Mouse (Mus musculus): ENCODE measurements around the gene Gcnt7.
A peak's percentile ranks its signal among the peaks of the same experiment; 100 is the strongest.

The Gcnt7 gene

DNA sequence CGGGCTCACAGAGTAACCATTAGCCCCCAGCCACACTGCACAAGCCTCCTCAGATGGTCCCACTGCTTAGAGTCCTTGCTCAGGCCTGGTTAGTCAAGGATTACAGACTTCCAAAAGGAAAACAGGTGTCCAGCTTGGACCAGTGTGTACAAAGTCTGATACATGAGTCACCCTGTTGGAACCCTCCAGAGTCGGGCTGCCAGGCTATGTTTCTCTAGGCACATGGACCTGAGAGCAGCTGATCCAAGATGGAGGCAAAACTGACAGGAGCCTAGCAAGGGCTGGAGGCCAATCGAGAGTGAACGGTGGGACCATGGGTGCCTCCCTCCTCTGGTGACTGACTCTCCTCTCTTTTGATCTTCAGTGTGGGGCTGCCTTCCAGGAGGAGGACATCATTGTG lies 4.4 kb upstream of the Gcnt7 start:
- DNase-seq (ENCODE audit: extremely low spot score, low read depth, low spot score) = no peak

DNA sequence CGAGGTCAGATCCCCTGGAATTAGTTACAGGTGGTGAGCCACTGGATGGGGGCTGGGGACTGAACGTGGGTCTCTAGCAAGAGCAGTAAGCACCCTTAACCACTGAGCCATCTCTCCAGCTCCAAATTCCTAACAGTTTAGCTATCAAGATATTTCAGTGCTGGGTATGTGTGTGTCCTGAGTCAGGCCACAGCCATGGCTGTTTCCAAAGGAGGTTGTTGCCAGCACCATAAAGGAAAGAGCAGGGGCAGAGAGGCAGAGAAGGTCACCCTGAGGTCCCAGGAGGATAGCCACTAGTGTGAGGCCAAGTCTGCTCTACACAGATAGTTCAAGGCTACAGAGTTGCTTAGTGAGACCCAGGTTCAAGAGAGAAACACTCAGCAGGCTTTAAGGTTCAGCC lies 2.3 kb upstream of the Gcnt7 start:
- no peak for DNase-seq (ENCODE audit: extremely low spot score, low read depth, low spot score)

DNA sequence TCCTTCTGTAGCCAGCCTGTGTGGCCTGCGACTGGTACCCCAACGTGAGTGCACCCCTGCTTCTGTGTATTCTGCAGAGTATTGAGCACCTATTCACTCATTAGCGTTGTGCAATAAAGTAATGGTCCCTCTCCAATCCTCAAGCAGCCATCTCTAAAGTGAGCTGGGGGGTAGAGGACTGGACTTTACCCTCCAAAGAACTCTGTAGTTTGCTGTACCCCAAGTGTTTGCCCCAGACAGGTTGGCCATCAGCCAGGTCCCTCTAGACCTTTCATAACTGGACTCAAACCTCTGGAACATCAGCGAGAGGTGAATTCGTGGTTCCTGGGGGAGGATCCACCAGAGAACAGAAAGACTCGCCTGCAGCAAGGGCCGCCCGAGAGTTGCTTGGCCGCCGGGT lies 5.9 kb downstream of the Gcnt7 start:
- DNase-seq (ENCODE audit: extremely low spot score, low read depth, low spot score) = no peak

DNA sequence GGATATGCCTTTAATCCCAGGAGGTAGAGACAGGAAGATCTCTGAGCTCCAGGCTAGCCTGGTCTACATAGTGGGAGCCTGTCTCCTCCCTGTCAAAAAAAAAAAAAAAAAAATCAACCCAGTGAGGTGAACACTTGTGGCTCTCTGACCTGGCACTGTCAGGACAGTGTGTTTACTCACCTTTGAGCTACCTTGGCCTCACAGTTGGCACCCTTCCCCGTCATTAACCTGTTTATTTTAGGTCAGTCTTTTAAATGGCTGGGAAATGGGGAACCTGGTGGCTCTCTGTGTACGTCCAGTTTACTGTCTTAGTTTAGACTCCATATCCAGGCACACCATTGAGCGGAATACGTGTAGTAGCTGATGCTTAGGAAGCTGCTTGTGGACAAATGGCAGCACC lies 6.4 kb downstream of the Gcnt7 start:
- no peak for DNase-seq (ENCODE audit: extremely low spot score, low read depth, low spot score)

DNA sequence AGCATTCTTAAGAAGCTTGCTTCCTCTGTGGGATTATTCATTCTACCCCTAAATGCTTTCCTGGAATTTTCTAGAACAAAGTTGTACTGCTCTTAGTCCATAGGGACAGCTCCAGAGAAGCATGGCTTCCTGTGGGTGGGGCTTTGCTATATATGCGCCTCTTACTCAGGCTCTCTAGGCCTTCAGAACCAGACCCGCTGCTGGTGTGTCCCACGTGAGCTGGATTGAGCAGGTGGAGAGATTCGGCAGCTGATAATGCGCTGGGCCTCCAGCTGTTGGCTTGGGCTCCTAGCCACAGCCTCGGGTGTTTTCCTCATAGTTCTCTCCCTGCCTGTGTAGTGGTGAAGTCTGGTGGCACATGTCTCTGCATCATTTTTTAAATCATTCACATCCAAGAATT lies 7.8 kb downstream of the Gcnt7 start:
- DNase-seq (ENCODE audit: extremely low spot score, low read depth, low spot score) = no peak

DNA sequence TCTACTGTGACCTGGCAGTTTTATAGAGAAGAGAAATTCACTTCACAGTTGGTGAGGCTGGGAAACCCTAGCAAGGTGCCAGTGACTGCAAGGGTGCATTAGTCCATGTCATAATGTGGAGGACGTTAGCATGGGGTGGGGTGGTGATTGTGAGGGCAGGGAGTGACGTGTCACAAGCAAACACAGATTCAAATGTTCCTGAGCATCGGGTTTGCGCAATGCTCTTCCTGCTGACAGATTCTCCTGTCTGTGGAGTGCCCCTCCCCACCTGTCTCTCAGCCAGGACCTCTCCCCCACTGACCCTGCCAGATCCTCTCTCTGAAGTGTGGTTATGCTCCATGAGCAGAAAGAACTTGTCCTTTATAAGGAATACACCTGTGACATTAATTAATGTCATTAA lies 10.1 kb downstream of the Gcnt7 start:
- no peak for DNase-seq (ENCODE audit: extremely low spot score, low read depth, low spot score)

DNA sequence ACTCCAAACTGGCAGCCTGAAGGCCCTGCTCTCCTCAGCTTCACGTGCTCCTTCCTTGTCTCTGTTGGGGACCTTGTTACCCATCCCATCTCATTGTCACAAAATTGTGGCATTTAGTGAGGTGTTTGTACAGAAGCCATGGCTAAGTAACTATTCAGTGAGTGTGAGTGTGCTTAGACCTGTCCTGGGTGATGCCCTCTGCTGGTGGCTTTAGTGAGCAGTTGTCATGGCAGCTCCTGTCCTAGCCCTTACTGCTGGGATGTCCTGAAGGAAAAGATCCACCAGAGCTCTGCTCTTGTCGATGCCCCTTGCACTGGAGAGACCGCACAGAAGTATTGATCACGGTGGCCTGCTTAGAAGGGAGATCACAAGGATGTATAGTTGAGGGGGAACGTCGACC lies 11.1 kb downstream of the Gcnt7 start:
- DNase-seq (ENCODE audit: extremely low spot score, low read depth, low spot score) = no peak

DNA sequence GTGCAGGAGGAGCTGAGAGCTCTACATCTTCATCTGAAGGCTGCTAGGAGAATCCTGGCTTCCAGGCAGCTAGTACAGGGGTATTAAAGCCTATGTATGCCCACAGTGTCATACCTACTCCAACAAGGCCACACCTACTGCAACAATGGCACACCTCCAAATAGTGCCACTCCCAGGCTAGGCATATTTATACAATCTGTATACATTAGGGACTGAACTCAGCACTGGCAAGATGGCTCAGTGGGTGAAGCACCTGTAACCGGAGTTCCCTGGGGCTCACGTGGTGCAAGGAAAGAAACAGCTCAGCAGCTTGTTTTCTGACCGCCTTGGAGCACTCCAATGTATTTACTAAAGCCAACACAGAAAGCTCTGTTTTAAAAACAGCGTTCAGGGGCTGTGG lies 12.8 kb downstream of the Gcnt7 start:
- DNase-seq (ENCODE audit: extremely low spot score, low read depth, low spot score) = no peak

DNA sequence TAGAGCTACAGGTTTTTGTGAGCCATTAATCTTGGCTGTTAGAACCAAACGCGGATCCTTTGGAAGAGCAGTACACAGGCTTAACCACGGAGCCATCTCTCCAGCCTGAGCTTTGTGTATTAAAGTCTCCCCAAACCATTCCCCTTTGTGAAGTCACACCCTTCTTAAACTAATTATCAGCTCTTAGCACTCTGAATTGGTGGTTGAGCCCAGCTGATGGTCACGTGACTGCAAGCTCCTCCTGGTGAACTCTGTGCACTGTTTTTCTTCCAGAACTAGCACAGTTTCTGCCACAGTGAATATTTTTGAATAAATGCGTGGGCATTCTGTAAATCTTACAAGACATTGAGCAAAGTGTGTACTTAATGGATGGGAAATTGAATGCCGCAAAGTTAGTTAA lies 17.2 kb downstream of the Gcnt7 start:
- no peak for DNase-seq (ENCODE audit: extremely low spot score, low read depth, low spot score)

DNA sequence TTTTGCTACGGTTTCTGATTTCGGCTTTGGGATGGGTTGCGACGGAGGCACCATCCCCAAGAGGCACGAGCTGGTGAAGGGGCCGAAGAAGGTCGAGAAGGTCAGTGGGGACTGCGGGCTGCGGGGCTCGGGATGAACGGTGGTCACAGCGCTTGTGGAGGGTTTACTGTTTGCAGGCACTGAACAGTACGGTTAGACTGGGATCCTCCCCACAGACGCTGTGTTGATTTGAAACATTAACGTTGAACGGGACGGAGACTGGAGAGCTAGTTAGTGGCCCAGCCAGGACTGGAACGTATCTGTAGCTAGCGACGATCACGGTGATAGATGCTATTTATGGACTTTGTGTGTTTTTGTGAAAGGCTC lies 17.8 kb downstream of the Gcnt7 start:
- no peak for DNase-seq (ENCODE audit: extremely low spot score, low read depth, low spot score)

DNA sequence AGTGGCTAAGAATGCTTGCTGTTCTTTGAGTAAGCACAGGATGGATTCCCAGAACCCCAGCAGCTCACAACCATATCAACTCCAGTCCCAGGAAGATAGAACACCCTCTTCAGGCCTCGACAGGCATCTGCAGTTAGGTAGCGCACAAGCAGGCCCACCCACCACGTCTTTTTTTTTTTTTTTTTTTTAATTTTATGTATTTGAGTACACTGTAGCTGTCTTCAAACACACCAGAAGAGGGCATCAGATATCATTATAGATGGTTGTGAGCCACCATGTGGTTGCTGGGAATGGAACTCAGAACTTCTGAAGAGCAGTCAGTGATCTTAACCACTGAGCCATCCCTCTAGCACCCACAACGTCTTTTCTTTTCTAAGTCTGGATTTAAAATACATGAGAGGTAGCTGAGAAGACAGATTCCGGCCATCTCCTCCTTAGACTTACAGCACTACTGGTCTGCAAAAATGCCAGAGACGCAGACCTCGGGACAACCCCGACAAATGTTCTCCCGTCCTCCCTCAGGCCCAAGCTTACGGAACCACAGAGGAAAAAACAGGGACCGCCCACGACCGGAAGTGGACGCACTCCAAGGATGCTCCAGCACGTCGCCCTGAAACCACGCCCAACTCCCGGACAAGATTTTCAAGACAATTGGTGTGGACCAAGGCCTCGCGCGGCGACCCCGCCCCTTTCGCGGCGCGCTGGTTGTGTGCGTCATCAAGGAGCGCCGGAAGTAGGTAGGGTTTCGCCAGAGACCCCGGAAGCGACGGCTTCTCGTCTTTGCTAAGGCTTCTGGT lies 18.4 kb downstream of the Gcnt7 start, which contains the start of gene Rtf2:
TSS of gene Rtf2 (plus strand) at position 714 of the 797 bp plus-strand sequence.
- DNase-seq (ENCODE audit: extremely low spot score, low read depth, low spot score) = peak; percentile 91

DNA sequence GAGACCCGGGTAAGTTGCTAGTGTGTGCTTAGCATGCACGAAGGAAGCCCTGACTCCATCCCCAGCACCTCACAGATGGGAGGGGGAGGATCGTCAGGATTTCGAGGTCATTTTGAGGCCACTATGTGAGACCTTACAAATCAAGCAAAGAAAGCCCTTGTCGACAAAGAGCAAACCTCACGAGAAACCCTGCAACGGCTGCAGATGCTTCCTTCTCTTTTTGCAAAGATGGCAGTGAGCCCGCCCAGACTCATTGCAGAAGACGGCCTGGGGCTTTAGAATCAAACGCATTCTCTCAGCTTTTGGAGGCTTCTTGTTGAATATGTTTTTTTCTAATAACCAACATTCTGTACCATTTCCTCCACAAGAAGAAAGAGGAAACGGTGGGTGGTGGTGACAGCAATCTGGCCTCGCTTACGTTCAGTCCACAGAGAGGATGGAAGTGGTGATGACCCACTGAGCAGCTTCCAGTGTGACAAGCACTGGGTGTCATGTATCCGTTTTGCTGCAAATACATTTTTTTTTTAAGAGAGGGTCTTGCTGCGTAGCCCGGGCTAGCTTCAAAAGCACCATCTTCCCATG lies 20.9 kb downstream of the Gcnt7 start:
- DNase-seq (ENCODE audit: extremely low spot score, low read depth, low spot score) = no peak

DNA sequence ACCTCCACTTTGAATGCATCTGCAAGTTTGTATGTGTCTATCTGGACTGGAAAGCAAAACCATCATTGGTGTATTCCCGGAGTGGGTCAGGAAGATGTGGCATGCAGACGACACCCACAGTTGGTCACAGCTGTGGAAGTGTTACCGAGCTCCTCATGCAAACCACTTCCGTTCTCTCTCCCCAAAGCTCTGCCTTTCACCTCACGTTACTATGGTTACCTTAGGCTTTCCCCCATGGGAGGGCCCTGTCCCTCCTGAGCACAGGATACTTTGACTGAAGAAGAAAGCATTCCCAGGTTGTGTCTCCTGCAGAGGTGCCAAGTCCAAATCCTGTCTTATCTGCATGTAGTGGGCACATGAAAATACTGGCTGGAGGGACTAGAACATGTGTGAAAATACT lies 24.6 kb downstream of the Gcnt7 start:
- DNase-seq (ENCODE audit: extremely low spot score, low read depth, low spot score) = no peak

DNA sequence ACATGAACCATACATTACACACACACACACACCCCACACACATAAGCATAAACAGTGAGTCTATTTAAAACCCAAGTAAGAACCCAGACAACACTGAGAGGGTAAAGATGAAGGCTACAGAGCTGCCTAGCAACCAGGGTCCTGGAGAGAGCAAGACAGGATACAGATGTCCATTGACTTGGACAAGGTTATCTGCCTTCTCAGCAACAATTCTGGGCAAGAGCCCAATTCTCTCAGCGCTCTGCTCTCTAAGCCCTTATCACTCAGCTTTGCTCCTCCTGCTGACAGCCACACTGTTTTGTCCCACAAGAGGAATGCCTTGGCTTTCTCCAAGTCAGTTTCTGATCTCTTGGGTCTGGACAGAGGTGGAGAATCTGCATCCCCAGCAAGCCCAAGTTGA lies 27.8 kb downstream of the Gcnt7 start:
- no peak for DNase-seq (ENCODE audit: extremely low spot score, low read depth, low spot score)

DNA sequence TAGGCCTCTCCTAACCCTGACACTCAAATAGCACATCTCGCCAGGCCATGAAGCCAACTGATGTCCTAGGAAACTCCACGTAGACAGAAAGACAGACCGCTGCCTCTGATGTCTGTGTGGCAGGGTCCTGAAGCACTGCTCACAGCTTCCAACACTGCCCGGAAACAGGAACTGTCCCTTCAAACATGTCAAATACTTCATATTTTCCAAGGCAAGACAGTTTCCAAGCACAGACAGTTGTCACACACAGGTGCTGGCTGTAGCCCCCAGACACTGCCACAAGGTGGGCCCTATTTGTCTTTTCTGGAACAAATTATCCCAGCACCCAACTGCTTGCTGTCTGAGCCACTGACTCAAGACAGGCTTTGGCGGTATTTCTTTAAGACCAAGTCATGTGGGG lies 40.2 kb downstream of the Gcnt7 start:
- no peak for DNase-seq (ENCODE audit: extremely low spot score, low read depth, low spot score)

DNA sequence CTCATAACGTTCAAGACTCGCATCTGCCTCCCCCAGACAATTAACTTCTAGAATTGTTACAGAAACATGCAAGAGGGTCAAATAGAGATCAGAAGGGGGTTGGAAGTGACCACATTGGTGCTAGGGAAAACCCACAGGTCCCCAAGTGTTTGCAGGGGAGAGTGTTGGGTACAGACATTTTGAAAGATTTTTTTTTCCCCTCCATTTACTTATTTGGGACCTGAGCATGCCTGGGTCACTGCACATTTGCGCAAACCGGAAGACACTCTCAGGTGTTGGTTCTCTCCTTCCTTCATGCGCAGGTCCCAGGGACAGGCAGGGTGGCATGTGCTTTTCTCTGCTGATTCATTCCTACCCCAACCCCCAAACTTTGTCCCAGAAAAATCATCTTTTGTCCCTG lies 41.5 kb downstream of the Gcnt7 start:
- DNase-seq (ENCODE audit: extremely low spot score, low read depth, low spot score) = no peak

DNA sequence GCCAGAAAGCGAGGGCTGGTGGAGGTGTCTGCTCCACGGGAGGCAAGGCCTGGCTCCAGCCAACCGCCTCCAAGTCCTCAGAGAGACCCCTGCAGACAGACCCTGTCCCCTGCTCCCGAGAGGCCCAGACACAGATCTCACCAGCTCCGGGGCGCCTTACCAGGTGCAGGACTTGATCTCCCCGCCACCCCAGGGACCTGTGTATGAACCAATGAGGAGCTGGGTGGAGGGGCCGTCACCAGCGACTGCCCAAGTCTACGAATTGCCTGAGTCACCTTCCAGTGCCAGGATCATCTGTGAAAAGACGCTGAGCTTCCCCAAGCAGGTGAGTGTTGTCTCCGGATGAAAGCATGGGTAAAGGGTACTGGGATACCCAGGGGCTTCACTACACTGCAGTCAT lies 42.2 kb downstream of the Gcnt7 start:
- no peak for DNase-seq (ENCODE audit: extremely low spot score, low read depth, low spot score)

DNA sequence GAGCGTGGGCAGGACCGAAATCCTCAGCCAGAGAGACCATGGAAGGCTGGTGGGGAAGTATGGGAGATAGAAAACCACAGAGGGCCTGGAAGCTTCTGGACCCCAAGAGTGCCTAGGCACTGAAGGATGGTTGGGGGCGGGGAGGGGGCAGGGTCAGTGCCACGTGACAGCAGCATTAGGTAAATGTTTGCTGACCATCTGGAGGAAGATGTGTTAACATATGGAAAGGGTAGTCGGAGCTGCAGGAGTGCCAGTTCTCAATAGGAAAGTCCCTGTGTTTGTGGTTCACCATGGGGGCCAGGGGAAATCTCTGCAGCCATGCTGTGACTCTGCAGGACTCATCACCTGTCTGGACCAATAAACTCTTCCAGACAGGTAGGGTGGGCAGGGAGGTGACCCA lies 44.5 kb downstream of the Gcnt7 start:
- no peak for DNase-seq (ENCODE audit: extremely low spot score, low read depth, low spot score)

DNA sequence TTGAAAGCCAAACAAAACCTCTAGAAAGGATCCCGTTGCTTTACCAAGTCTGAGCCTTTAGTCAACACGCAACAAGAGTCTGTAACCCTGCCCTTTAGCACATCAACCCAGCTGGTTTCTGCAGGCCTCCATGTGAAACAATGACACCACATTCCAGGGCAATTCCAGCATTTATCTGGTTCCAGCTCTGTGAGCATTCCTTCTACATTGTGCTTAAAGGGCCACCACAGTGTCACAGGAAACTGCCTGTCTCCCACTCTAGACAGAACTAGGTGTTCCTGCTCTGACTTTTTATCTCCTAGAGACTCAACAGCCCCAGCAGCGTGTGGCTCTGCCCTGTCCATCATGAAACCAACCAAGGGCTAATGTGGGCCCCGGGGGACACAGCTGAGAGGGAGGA lies 45.1 kb downstream of the Gcnt7 start:
- DNase-seq (ENCODE audit: extremely low spot score, low read depth, low spot score) = no peak

DNA sequence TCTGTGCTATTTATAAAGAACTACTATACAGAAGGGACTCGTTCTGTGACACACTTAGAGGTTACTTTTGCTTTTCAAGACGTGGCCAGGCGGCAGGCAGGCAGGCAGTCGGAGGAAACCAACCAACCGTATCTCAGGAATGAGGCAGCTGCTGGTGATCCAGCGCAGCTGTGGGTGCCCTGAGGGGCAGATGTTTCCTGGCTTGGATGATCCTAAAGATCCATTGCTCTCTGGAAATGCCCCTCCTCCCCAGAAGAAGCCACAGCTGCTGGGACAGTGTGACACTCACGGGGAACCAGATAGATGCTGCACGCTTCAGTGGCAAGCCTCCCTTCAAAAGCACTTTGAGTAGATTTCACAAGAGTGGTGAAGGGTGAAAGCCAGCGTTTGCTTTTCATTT lies 45.9 kb downstream of the Gcnt7 start:
- DNase-seq (ENCODE audit: extremely low spot score, low read depth, low spot score) = no peak

DNA sequence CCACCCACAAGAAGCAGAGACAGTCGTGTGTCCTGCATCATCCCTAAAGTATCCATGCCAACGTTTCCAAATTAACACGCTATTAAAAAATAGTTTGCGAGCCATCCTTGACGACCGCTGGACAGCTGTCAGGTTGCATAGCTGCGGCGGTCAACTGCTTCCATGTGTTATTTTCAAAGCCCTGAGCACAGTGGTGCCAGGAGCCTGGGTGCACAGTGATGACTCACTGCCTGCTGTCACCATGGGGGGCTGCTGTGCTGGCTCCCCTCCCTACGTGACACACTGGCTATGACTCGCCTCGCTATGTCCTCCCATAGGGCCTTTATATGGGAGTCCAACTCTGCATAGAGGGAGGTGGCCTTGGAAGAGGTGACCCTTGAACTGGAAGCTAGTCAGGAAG lies 47.3 kb downstream of the Gcnt7 start:
- DNase-seq (ENCODE audit: extremely low spot score, low read depth, low spot score) = no peak

DNA sequence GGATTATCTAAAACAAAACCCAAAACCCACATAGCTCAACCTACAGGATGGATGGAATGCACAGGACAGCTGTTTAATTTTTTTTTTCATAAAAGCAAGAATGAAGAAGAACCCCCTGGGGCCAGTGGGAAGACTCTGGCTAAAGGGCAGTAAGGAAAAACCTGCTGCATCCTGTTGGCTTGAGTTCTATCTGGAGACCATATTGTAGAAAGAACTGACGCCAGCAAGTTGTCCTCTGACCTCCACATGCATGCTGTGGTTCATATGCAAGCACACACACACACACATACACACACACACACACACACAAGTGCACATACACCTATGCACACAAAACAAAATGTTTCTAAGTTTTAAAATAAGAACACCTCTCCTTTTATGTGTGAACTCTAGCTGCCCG lies 47.7 kb downstream of the Gcnt7 start:
- DNase-seq (ENCODE audit: extremely low spot score, low read depth, low spot score) = no peak

DNA sequence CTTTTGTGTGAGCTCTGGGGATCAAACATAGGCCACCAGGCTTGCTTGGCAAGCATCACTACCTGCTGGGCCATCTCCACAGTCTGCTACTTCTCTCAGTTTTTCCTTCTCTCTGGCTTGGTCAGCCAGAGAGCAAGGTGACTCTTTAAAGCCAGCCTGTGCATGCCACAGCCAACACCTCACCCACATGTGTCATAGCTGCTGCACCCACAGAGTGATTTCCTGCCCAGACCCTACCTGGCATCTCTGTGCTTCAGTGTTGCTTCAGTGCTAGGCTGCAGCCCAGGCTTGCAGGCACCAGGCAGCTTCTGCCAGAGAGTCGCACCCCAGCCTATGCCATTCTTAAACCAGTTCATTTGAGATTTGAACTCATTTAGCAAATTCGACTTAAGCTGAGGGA lies 50.9 kb downstream of the Gcnt7 start:
- no peak for DNase-seq (ENCODE audit: extremely low spot score, low read depth, low spot score)

All from hindlimb bud, embryonic 11.5 days (tissue).